Mouse (Mus musculus): ENCODE measurements around the gene Tmem182.

Tmem182 gene

DNA sequence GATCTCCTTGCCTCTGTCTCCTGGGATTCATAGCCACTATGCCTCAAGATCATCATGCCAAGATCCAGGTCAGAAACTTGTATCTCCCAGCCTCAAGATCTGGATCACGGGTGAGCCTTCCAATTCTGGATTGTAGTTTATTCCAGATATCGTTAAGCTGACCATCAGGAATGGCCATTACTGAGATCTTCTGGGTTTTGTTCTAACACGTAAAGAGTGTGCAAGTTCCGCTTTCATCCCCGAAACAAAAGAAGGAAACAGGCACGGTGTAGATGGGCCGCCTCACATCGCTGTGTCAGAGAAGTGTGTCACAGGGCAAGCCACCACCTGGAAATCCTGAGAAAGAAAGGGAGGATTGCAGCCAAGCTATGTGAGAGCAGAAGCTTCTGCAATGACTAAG, 6.3 kb upstream of the Tmem182 start:
- DNase-seq (ENCODE audit: low read depth, low spot score) = no peak

DNA sequence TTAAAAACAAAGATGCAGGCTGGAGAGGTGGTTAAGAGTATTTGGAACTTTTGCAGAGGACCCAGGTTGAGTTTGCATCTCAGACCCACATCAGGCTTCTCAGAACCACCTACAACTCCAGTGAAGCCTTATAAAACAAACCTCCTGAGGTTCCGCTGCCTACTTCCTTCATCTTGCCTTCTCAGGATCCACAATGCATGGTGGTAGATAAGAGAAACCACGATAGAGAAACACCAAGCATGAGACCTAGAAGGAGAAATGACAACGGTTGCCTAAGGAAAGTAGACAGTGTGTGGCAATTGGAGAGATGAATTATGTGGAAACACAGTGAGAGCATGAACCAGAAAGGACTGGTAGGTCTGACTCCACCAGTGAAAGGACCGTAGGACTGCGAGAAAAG, 4.5 kb upstream of the Tmem182 start:
- no peak for DNase-seq (ENCODE audit: low read depth, low spot score)

DNA sequence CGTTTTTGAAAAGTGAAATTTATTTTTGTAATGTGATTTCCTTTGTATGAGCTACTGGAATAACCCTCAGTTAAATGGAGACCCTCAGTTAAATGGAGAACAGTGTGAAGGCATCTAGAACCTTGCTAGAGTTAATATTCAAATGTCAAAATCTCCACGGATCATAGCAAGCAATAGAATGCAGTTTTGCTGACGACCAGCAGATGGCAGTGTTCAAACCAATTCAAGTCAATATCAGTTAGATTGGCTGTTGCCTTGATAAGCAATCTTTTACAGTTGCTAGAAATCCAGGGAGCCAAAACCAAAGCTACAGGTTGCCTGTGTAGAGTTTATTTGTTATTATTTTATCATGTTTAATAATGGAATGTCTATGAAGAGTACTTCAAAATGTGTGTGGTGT, 2.6 kb upstream of the Tmem182 start:
- peak; percentile 49 for DNase-seq (ENCODE audit: low read depth, low spot score)

DNA sequence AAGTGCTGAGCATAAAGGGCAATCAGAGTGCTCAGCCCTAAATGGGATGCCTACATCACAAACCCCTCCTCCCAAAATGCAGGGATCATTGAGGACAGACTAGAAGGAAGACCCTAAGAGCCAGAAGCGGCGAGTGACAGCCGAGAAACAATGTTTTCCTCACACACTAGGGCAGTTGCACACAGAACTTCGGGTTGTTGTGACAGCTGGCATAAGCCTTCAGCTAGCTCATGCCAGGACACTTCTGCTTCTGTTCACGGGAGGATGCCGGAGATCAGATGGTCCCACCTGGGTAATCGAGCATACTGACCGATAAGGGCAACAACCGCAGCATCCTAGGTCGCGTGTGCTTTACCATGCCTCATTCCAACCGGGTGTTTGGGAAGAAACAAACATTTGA, 1.3 kb upstream of the Tmem182 start:
- no peak for DNase-seq (ENCODE audit: low read depth, low spot score)

DNA sequence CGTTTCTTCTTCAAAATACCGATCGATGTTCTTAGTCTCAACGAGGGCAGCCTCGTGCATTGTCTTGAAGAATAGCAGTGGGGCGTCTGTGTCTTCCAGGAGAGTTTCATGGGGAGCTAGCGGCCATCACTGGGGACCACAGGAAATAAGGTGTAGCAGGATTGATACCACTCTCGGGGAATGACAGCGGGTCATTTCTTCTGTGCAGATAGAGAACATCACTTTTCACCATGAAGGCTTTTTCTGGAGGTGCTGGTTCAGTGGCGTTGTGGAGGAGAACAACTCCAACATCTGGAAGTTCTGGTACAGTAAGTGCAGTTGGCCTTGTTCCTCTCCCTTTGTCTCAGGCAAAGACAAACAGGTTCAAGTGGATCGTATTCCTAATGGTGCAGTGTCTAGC, 490 bp downstream of the Tmem182 start:
- DNase-seq (ENCODE audit: low read depth, low spot score) = no peak

DNA sequence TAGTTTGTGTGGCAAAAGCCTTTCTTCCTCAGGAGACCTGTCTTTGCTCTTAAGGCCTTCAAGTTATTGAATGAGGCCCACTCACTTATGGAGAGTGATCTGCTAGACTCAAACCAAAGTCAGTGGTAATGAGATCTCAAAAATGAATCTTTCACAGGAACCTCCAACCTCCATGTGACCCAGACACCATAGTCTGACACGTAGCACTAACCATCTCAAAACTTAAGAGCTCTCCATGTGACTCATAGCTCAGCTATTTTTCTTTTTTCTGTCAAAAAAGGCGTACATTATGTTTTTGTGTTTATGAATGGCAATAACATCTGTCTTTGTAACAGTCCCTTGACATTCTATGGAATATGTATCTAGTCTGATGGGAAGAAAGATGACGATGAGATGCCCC, 3.2 kb downstream of the Tmem182 start:
- DNase-seq (ENCODE audit: low read depth, low spot score) = no peak

DNA sequence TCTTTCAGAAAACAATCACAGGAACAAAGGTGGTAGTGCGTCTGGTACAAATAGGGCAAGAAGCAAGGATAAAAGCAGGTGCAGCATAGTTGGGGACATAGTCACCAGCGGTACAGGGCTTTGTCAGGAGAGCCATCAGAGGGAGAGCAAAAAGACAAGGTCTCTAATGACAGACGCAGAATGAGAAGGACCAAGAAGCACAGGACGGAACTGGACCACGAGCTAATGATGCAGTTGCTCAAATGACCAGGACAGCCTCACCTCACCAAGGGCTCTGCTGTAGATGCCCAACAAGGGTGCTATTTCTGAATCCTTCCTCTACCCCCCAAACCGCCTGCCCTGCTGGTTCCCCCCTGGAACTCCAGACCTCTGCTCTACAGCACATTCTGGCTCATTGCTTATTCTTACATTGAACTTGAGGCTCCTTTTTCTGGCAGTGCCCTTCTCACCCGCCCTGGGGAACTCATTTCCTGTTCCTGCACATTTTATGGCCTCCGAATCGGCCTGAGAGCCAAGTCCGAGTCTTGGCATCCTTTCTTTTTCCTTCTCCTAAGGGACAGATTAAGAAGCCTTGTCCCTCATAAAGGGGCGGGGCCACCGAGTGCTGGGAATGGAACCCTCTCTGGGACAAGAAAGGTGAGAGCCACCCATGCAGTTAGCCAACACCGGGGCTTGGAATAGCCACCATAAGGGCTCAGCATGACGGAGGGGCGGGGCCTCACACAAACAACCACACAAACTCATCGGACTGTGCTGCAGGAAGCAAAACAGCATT, 9.9 kb downstream of the Tmem182 start:
- no peak for DNase-seq (ENCODE audit: low read depth, low spot score)

DNA sequence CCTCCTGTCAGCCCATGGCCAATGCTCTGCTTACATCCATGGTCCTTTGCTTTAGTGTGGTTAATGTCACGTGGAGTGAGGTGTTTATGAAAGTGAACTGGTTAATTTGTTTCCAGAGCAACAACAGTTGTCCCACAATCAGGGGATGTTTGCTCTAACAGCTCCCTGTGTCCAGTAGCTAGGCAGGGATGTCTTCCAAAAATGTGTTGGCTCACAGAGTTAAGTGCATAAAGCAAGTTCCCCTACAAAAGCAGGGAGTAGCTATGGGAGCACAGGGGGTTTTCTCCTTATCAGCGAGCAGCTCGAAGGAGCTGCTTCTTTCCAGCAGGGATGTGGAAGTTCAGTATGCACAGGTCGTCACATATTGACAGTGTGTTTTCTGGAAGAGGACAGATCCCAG, 19.1 kb downstream of the Tmem182 start:
- DNase-seq (ENCODE audit: low read depth, low spot score) = no peak

DNA sequence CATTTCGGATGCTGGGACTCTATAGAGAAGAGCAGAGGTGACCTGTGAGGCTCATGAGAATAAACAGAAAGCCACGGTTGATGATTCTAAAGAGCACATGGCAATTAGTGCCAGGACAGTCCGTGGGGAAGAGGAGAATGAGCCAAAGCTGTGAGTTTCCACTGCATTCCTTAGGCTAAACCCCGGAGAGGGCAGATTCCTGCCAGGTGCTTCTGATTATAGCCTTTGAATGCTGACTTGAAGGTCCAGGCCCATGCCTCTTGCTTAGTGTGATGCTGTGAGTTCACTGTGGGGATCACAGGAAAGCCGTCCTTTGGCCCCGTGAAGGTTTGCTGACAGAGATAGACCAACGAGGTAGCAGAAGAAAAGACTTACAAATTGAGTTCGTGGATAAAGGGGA, 19.5 kb downstream of the Tmem182 start:
- no peak for DNase-seq (ENCODE audit: low read depth, low spot score)

DNA sequence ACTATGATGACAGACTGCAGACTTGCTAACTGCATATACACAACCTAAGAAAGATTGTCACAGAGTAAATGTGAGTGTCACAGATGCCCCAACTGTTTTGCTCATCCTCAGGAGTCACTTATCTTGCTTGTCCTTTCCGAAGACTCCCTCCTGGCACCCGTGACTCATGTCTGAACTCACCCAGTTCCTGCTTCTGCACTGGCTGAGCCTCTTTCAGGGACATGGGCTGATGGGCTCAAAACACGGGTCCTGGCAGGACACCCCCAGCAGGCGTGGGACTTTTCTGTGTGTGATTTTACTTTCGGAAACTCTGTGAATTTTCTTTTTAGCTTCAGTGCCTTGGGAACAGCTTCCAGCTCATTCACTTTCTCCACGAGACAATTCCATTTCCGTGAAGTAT, 20.4 kb downstream of the Tmem182 start:
- no peak for DNase-seq (ENCODE audit: low read depth, low spot score)

DNA sequence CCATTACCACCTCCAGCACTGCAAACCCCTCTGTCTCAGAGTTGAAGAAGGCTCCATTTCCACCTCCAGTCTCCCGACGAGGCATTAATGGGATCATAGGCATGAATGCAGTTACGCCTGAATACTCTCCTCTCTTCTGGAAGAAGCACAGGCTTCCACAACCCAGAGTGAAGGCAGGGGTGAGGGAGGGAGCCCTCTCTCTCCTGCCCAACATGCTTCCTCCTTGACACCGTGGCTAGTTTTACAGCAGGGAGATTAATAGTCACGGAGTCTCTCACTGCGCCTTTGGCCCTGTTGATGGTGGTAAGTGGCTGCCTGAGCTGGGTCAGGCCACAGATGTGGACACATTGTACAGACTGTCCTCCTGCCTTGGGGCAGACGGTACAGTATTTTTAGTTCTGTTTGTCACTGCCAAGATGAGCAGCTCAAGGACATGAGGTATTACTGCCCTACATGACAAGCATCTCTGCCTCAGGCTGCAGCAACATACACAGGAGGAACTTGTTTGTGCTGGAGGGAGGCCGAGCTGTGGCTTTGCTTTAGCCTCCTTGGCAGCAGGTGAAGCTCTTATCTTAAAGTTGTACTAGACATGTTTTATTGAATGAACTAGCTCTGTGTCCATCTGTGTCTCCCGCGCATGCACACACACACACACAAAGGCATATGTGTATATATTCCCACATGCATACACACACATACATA, 24.0 kb downstream of the Tmem182 start:
- DNase-seq (ENCODE audit: low read depth, low spot score) = no peak

DNA sequence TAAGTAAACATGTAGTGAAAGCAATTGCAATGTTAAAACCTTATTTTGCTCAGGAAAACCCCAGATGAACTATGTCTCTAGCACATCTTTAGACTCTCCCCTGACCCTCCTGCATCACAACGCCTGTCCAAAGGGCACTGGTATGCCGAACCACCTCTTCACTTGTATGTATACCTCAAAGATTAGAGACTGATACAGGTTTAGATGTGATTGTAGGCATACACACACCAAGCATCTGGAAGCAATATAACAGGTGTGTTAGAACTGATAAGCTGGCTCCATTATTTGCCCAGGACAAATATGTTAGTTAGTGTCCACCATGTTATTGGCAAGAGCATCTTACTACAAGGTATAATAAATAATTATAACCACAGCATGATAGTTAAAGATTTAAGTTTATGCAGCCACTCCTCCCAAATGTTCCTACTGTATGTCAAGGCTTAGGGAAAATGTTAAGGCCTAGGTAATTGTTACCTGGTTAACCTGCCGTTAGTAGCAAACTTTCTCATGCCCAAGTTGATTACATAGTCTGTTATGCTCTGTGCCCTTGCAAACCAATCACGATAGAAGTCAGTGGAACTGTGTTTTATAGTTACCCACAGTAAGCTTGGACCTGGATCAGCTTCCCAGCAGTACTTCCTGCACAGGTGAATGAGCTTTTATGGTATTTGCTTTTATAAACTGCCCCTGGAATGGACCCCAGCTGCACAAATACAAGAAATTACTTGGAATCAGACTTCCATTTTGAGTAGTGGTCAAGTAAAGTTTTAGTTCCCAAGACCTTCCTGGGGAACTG, 25.5 kb downstream of the Tmem182 start:
- DNase-seq (ENCODE audit: low read depth, low spot score) = no peak

DNA sequence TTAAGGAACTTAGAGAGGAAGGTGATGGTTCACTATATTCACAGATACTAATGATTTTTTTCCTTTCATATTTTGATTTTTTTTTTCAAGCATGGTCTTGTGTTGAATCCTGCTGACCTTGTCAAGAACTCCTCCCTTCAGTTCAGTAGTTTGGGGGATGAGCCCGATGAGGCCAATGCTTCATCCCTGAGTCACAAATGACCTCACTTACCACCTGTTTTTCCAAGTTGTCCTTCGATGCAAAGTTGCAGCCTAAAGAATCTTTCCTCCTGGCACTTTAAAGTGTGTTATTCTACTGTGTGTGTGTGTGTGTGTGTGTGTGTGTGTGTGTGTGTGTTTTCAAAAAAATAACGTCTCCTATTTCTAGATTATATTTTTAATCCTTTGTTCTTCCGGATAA, 30.1 kb downstream of the Tmem182 start:
- no peak for DNase-seq (ENCODE audit: low read depth, low spot score)

DNA sequence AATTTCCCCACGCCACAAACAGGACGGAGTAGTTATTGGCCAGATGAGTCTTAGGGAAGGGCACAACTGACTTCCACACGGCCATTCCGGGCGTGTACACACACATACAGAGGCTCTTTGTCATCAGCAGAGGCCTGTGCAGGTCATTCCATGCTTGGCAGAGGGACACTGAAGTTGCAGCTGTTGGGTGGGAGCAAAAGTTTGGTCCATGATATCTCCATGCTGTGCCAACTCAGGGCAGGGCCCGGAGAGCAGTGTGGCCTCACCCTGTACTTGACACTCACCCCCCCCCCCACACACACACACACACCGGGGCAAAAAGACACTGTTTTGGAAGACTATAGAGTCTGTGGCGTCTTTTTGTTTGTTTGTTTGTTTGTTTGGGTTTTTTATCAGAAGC, 35.2 kb downstream of the Tmem182 start:
- DNase-seq (ENCODE audit: low read depth, low spot score) = no peak

DNA sequence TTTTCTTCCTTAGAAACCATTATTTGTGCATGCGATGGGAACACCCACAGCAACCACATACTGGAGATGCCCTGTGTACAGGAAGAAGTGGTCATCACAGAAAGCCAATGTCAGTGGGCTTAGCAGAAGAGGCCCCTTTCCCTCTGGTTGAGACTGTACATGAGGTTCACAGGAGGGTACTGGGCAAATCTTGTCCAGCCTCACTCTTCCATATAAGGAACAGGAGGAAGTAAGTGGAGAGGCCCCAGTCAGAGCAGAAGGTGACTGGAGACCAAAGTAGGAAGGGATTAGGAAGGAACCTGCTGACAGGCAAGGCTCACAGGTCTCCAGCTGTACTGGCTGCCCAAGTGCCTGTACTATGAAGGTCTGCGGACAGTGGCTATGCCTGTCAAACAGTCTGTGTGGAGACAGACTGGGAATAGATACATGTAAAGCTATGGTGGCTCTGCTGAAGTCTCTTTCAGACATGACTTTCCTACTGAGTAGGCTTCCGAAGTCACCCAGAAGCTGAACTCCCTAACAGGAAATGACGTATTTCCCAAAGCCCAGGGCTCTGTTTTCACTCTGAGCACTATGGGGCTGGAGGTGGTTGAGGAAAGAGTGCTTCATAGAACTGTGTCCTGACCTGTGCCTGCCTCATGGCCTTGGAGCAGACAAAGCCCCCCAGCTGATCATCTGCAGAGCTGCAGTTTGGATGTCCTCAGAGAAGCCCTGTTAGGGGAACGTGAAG, 35.8 kb downstream of the Tmem182 start:
- DNase-seq (ENCODE audit: low read depth, low spot score) = no peak

DNA sequence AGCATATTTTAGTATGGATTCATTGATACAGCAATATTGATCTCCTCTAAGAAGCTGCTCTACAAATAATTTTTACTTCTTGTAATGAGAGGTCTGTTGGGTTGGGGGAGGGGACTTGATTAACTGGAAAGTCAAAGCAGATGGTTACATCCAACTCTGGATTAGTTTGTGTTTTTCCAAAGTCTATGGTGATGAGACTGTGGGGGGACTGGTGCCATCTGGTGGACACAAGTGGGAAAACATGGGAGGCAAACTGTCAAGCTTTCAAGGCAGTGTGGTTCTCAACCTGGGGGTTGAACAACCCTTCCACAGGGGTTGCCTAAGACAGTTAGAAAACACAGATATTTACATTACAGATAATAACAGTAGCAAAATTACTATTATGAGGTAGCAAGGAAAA, 39.2 kb downstream of the Tmem182 start:
- peak; percentile 2 for DNase-seq (ENCODE audit: low read depth, low spot score)

DNA sequence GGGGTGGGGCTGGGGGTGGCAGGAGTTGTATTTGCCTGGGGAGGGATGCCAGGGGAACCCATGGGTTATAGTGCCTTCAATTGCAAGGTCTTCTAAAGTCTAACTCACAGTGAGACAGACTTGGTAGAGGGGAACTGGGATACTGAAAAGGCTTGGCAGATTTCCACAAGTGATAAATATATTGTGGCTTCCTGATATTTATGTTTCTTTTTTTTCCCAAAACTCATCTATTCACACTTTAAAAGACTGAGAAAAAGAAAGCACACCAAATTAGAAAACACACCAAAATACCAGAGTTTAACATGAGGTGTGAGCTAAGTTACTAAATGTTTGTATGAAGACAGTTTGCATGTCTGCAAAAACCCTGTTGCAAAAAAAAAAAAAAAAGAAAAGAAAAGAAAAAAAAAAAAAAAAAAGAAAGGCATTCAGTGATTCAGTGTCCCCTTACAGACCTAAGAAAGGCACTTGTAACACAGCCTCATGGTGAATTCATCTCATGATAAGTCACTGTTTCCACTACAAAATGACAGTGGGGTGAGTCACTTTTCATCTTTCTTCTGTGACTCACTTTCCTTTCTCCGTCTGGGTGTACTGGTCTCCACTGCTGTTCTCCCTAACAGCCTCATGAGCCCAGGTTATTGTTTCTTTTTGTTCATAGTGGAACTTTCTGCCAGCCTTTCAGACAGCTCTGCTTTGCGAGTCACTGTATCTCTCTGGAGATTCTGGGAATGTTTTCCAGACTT, 42.0 kb downstream of the Tmem182 start:
- no peak for DNase-seq (ENCODE audit: low read depth, low spot score)

DNA sequence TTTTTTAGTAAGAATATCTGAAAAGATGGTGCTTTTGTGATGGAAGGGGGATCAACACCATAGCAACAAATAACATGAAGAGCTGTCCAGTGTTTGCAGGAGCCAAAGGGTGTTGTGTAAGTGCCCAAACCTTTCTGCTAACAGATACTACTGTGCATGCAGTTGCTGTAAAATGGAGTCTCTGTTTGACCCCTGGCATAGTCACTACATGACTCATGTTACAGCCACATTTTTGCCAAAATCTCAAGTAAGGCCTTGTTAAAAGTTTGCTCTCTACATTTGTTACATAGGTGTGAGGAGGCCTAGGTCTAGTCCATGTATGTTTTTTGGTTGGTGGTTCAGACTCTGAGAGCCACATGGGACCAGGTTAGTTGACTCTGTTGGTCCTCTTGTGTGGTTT, 45.9 kb downstream of the Tmem182 start:
- DNase-seq (ENCODE audit: low read depth, low spot score) = no peak

DNA sequence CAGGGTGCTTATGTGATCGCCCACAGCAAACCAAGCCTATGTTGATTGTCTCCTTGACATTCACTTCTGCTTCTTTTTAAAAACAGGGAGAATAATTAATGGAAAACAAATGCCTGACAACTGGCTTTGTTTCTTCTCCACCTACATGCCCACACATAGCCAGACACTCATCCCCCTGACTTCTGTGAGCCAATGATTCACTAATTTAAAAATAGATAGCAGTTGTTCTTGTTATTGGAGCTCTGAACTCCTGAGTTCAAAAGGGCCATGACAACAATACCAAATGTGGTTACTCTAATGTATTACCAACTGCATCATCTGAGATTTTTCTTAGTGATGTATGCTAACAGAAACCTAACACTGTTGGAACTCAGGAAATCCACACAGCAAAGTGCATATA, 49.9 kb downstream of the Tmem182 start:
- DNase-seq (ENCODE audit: low read depth, low spot score) = no peak

DNA sequence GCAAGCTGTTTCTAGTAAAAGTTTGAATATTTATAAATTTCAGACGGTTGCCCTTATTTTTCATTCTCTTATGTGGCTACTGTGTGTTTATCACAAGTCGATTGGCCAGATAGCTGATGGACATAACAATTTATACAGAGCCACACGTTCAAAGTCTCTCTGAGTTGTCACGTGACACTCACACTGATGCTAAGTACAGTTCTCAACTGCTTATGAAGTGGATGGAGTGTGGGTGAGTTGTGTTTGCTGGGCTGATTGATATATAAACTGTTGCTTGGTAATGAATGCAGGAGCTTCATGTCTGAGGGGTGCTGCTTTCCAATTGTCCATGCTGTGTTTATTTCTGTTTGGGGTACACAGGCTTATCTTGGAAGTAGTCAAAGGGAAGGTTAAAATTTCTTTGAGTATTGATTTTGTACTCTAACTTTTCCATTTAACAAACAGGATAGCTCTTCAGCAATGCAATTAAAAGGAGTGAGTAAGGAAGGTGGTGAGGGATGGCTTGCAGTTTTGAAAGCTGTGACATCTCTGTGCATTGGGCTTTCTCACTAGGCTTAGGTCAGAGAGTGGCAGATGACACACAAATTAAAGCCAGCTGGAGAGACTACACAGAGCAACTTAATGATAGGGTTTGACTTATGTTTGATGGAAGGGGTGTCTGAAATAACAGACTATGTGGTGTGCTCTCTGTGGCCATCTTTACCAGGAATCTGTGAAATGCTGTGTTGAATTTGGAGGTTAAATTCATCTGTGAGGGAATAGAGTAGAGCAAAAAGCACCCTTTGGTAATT, 51.6 kb downstream of the Tmem182 start:
- DNase-seq (ENCODE audit: low read depth, low spot score) = no peak
